Mouse (Mus musculus) left cerebral cortex, postnatal 4 days (tissue): ENCODE measurements around the gene Ankrd6. TPM values are rescaled to one million over a fixed set of nuclear protein-coding genes. Genes with fewer than 3 reads are reported as not detected.

Experiments used
- DNase-seq: peaks from one replicate; pipeline ENCODE4 v3.0.0-alpha.2; 2022
- intact Hi-C: fragments of 180-260 bp; cut with DNase I; formaldehyde crosslinking; loops from one replicate; pipeline ENCODE4 v1.15.1; 2025
- total RNA-seq, 2 experiments: library from RNA; stranded (reverse); gene quantifications; 2 replicates each; pipeline ENCODE4 v1.2.3; 2021

Gene Ankrd6
- total RNA-seq, 2 experiments from 2014 or later = 29.7 to 32.8 TPM

DNA sequence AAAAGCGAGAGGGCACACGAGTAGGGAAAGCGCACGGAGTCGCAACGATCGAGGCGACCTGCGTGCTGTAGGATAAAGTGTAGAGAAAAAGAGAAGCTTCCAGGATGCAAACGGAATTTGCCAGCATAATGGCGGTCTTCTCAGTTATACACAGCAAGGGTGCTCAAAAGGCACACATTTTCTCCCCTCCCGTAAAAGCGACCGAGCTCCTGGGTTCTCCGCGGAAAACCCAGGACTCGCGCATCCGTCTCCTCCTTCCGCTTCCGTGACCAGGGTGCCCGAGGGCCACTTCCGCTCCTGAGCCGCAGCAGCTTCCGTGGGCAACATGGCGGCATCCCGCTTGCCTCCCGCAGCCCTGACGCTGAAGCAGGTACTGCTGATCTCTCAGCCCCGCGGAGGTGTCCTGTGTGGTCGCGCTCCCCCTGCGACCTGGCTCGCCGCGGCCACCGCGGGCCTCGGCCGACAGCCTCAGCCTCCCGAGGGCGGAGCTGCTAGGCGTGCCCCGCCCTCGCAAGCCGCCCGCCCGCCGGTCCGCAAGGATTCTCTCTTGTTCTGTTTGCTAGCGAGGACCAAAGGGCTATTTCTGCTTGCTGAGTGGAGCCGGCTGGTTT lies 150.6 kb downstream of the Ankrd6 start, which contains the start of gene Lyrm2:
TSS of gene Lyrm2 (plus strand) at position 288 of the 611 bp plus-strand sequence.
- peak; percentile 83 for DNase-seq
- intact Hi-C loops = loop anchor here (10.0 kb wide), 1 partner anchor 155 kb away; the partner anchor contains the start of gene Ankrd6

DNA sequence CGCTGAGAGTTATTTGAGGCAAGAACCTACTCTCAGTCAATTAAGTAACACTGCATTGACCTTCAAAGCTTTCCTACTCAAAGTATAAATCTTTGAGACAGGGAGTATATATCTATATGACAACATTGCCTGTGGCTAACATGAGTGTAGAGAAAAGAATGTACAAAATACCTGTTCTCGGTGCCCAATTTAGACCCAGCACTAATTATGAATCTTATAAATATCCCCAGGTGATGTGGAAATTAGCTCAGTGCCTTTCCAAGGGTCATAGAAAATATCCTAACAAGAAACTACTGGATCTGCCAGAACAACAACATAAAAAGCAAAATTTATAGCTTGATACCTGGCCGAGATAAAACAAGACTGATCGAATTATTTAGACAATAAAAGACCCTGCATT lies 151.7 kb downstream of the Ankrd6 start:
- intact Hi-C loops = no loop called here
- no peak for DNase-seq

DNA sequence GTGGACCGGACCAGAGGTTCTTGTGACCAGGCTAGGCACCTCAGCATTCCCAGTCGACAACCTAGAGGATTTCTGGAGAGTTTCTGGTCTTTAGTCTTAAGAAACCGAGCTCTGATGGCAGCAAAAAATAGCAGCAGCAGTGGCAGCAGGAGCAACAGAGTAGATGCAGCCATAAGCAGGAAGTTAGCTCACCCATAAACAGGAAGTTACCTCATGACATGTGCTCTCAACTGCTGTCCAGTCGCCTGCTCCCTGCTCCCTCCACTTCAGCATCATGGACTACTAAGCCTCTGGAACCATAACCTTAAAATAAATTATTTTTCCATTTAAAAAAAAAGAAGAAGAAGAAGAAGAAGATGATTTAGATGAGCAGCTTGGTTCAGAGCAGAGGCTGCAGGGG lies 161.6 kb downstream of the Ankrd6 start:
- intact Hi-C loops = no loop called here
- no peak for DNase-seq

DNA sequence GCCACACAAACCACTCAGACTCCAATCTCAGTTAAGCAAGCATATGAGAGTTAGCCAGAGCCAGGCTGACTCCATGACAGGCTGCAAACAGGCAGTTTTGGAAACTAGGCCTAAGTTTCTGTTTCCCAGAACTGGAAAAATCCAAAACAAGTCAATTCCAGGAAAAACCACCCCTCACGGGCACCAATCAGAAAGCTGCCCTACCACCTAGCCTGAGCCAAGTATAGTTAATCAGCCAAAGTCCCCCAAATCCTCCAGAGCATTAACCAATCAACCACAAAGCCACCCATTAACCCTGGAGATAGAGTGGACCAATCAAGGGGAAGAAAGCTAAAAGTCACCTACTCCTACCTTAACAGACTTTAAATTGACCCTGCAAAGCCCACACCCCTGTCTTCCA lies 163.5 kb downstream of the Ankrd6 start:
- no peak for DNase-seq
- intact Hi-C loops = no loop called here

DNA sequence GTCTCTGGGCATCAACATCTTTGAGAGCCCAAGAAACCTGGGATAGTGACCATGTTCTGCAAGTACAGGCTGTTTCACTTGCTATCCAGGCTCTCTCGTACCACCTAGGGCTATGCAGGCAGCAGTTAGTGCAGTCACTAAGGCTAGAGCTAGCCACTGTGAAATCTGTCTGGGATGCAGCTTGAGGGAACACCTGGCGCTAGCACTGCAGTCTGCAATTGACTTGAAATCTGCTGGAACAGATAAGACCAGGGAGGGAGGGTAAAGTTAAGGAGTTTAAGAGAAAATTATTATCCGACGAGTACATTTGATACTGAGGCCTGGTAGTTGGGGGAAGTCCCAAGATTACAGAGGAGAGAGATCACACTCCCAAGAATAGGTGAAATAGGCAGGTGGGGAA lies 170.6 kb downstream of the Ankrd6 start:
- no peak for DNase-seq
- intact Hi-C loops = no loop called here

DNA sequence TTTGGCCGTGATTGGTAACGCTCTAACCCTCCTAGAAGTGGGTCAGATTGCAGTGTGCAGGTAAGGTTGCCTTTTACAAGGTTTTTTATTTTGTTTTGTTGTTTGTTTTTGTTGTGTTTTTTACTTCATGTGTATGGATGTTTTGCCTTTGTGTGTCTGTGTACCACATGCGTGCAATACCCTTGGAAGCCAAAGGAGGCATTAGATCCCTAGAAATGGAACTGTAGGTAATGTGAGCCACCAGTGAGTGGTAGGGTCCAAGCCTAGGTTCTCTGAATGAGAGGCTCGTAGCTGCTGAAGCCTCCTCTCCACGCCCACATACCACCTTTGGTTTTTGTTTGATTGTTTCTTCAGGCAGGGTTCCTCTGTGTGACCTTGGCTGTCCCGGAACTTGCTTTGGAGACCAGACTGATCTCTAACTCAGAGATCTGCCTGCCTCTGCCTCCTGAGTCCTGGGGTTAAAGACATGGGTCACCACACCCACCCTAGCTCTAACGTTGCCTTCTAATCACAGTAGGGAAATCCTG lies 180.3 kb downstream of the Ankrd6 start:
- DNase-seq = no peak
- intact Hi-C loops = no loop called here

DNA sequence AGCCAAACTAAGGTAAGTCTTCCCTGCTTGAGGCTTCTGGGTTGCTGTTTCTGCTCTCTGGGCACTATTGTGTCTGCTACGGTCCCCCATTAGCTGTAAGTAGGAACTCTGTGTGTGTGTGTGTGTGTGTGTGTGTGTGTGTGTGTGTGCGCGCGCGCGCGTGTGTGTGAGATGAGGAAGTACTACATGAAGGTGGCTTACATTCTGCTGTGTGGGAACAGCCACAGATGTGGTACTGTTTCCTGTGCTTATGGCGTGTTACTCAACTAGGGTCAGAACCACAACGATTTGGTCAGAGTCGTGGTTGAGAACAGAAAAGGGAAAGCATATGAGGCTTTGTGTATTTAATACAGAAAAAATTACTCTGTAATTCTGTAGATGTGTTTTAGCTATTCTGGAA lies 182.6 kb downstream of the Ankrd6 start:
- intact Hi-C loops = loop anchor here (10.0 kb wide), 1 partner anchor 247 kb away; no protein-coding TSS in a partner anchor
- DNase-seq = no peak

DNA sequence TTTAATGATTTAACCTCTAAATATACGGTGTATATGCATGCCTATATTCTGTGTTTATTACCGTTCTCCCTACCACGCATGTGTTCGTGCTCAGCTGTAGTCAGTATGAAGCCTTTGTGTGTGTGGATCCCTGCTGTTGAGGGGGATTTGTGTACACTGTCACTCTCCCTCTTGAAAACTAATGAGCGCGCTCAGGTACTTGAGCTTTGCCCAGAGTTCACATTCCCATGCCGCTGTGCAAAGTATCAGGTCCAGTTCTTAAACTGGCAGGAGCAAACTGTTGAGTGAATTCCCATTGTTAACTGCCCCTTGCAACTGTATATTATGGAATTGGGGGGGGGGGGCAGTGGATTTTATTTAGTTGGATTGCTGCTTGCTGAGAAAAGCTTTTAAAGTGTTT lies 183.2 kb downstream of the Ankrd6 start:
- no peak for DNase-seq
- intact Hi-C loops = loop anchor here (10.0 kb wide), 1 partner anchor 247 kb away; no protein-coding TSS in a partner anchor

DNA sequence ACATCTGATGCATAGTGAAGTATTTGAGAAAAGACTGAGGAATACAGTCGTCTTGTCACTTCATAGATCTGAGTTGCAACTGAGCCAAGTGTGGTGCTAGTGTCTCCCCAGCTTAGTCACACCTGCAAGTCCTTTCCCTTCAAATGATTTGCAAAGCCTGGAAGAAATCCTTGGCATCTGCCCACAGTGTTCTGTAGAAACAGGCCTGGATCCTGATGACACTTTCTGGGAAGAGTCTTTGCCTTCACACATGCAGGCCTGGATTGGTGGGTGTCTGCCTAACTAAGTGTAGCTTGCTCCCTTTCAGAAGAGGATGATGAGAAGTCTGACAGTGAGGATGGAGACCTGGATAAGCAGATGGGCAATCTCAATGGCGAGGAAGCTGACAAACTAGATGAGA lies 193.2 kb downstream of the Ankrd6 start:
- intact Hi-C loops = loop anchor here (10.0 kb wide), 2 partner anchors 197 to 357 kb away; partner anchors contain the start of gene Ankrd6
- DNase-seq = no peak

Other genes starting within 250 kb of the Ankrd6 start
- gene Lyrm2, start 150.6 kb downstream of the Ankrd6 start, total RNA-seq = 10 to 100 TPM; 40.7 to 44.0 TPM
- 10 to 100 TPM; 53.9 to 59.9 TPM for gene Rragd, start 32.2 kb upstream of the Ankrd6 start, total RNA-seq
- 100 to 1,000 TPM; 108 to 110 TPM for gene Ube2j1, start 80.6 kb upstream of the Ankrd6 start, total RNA-seq
- gene Gabrr2, start 112.2 kb upstream of the Ankrd6 start, total RNA-seq = under 1 TPM in 1 of 2 experiments, not detected in 1; 0.50 TPM
- gene Gabrr1, start 181.7 kb upstream of the Ankrd6 start, total RNA-seq = under 1 TPM in 1 of 2 experiments, not detected in 1; 0.16 TPM
- gene Pm20d2, start 238.9 kb upstream of the Ankrd6 start, total RNA-seq = 1 to 10 TPM; 8.2 to 8.4 TPM